Mouse (Mus musculus): ENCODE data around the gene Dda1. TPM values are rescaled to one million over a fixed set of nuclear protein-coding genes. Genes with fewer than 3 reads are reported as not detected.

Dda1 gene
- total RNA-seq, 2 experiments from 2014 or later: 26.8 to 31.1 TPM

DNA sequence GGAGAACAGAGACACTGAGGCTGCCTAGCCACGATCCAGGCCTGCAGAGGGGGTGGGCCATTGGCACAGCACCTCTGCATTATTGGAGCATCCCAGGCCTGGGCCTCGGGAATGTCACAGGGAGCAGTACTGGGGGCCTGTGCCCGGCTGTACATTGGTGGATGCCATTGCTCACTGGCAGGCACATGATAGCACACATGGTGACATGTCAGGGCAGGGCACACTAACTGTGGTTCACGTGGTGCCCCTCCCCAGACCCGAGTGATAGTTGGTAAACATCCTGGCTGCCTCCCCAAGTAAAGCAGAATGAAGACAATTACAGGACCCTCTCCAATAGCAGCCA is 1.9 kb downstream of the Dda1 start:
- no peak overlapping the region for H3K27ac ChIP-seq
- DNase-seq: no peak
- peak overlapping the region; percentile 96; the same call in 1 of the 2 replicates for H3K4me3 ChIP-seq
- no peak for TF ChIP-seq CTCF (IDR thresholded peaks at IDR 0.05)
- intact Hi-C loops (cut with DNase I): no loop called here

GRCm38 (mm10) chr8:71471861-71472260 is 2.9 kb downstream of the Dda1 start:
- intact Hi-C loops (cut with DNase I): no loop called here
- no peak for DNase-seq
- Histone ChIP-seq H3K4me3 (no peak overlapping the region), H3K27ac (no peak overlapping the region)
- TF ChIP-seq CTCF (IDR thresholded peaks at IDR 0.05): no peak

DNA sequence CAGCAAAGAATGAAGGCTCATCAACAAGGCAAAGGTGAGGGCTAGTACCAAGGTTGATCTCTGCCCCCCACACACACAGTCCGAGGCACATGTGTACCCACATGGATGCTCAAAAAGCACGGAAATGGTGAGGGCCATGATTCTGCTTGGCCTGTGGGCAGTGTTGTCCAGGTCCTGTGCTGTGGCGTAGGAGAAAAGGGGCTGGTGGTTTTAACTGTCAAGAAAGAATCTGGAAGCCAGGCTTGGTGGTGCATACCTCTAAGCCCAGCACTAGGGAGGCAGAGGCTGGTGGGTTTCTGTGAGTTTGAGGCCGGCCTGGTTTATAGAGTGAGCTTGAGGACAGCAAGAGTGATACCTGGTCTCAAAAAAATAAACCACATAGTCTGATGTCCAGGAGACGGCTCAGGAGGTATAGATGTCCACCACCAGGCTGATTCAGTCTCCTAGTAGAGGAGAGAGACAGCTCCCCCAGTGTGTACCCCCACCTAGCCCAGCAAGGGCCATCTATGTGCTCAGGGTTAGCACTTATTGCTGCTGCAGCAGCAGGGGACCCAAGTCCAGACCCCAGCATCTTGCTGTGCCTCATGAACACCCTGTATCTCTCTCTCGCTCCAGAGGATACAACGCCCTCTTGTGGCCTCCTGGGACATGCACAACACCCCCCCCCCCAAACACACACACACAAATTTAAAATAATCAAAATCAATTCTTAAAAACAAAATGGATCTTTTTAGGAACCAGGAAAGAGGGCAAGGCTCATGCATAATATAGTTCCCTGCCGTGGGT is 3.8 kb downstream of the Dda1 start:
- Histone ChIP-seq H3K27ac (no peak overlapping the region), H3K4me3 (no peak overlapping the region)
- peak; percentile 45 for TF ChIP-seq CTCF (IDR thresholded peaks at IDR 0.05)
- DNase-seq: no peak
- intact Hi-C loops (cut with DNase I): no loop called here

DNA sequence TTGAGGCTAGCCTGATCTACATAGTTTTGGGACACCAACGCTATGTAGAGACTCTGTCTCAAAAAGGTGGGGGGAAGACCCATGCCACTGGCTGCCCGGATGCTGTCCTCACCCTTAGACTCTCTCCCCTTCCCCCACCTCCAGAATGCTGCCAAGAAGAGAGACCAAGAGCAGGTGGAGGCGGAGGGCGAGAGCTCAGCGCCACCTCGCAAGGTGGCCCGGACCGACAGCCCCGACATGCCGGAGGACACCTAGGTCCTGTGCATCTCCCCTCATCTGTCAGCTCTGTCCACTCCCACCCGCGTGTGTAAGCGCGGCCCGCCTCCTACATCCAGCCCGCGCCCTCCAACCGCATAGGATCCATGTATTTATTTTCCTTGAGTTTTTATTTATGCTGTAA is 5.3 kb downstream of the Dda1 start:
- Histone ChIP-seq H3K4me3 (no peak overlapping the region), H3K27ac (no peak overlapping the region)
- no peak for DNase-seq
- intact Hi-C loops (cut with DNase I): no loop called here
- TF ChIP-seq CTCF (IDR thresholded peaks at IDR 0.05): no peak

DNA sequence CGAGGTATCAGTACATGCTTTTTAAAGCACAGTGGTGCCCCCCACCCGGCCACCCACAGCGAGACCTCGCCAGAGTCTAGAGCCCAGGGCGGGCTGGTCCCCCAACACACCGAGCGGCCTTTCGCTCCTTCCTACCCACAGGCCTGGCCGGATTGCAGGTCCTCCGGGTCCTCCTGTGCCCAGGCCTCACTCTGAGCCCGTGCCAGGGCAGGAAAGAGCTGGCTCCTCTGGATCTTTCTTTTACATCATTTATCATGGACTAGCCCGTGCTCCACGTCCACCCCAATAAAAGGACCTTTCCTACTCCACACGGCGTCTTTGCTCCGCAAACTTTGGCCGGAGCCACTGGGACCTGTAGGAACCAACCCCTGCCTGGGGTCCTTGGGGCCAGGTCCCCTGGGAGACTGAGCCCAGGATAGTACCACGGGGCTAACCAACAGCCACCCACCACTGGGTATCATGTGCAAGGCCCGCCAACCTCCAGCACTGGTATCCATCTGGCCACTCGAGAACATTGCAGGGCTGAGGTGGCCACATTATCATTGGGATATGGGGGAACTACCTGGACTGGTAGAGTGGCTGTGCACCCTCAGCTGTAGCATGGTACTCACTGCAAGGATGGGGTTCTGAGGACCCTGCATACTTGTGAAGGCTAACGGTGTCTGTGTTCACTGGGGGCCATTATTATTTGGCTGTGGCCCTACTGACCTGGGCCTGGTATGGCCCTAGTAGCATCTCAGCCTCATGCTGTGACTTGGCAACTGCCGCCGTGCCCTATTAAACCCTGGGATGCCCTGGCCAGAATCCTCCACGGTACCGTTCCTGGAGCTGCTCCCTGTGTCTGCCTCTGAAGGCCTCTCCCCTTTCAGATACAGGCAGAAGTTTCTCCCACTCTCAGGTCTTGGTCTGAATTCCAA is 6.0 kb downstream of the Dda1 start:
- no peak for DNase-seq
- intact Hi-C loops (cut with DNase I): no loop called here
- peak overlapping the region; percentile 92 for H3K27ac ChIP-seq

GRCm38 (mm10) chr8:71475702-71476075 is 6.7 kb downstream of the Dda1 start:
- no peak for TF ChIP-seq CTCF (IDR thresholded peaks at IDR 0.05)
- DNase-seq: no peak
- H3K27ac ChIP-seq: peak overlapping the region; percentile 92
- H3K4me3 ChIP-seq: peak overlapping the region; percentile 82
- intact Hi-C loops (cut with DNase I): no loop called here

More for the DNA sequence above, 6.0 kb downstream of the Dda1 start:
- TF ChIP-seq CTCF (IDR thresholded peaks at IDR 0.05): no peak
- no peak overlapping the region for H3K4me3 ChIP-seq

GRCm38 (mm10) chr8:71476099-71476940 is 7.3 kb downstream of the Dda1 start:
- Histone ChIP-seq H3K4me3 (peak overlapping the region; percentile 82), H3K27ac (peak overlapping the region; percentile 92)
- peak; percentile 32 for TF ChIP-seq CTCF (IDR thresholded peaks at IDR 0.05)
- intact Hi-C loops (cut with DNase I): no loop called here
- DNase-seq: peak; percentile 91

DNA sequence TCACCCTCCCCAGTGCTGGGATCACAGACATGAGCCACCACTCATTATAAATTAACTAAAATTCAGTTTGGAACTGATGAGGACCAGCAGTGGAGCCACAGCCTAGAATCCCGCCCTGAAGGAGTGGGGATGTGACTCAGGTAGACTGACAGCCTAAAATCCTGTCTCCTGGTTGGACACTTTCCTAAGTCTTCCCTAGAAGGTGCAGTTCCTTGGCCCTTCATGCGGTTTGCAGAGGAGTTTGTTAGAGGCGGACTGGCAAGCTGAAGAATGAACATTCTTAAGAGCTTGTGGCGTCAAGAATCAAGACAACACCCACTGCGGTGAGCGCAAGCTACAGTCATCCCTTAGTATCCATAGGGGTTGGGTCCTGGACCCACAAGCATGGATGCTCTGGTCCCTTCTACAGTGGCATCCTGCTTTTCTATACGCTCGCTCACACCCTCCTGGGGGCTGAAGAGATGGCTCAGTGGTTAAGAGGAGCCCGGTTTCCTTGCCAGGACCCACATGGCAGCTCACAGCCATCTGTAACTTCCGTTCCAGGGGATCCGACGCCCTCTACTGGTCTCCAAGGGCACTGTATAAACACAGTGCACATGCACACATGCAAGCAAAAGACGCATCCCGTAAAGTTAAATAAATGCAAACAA is 8.3 kb downstream of the Dda1 start:
- TF ChIP-seq CTCF (IDR thresholded peaks at IDR 0.05): peak; percentile 42
- Histone ChIP-seq H3K27ac (peak overlapping the region; percentile 92), H3K4me3 (peak overlapping the region; percentile 82)
- no peak for DNase-seq
- intact Hi-C loops (cut with DNase I): no loop called here

DNA sequence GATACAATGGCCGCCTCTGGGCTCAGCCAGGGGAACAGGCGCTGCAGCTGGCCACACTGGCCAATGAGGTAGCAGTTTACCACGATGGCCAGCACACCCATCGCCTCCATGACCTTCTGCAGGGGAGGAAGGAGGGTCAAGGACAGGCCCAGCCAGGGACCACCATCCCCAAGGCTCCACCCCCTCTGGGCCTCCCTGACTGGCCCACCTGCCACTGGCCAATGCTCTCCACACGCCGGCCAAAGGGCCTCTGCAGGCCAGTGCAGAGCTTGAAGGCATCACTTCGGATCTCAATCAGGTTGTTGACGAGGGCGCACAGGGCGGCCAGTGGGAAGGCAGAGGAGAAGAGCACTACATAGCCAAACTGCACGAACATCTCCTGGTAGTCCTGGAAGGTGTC is 9.9 kb downstream of the Dda1 start:
- intact Hi-C loops (cut with DNase I): no loop called here
- no peak for DNase-seq
- Histone ChIP-seq H3K4me3 (no peak overlapping the region), H3K27ac (no peak overlapping the region)
- TF ChIP-seq CTCF (IDR thresholded peaks at IDR 0.05): no peak

GRCm38 (mm10) chr8:71483932-71484331 is 14.9 kb downstream of the Dda1 start:
- TF ChIP-seq CTCF (IDR thresholded peaks at IDR 0.05): no peak
- Histone ChIP-seq H3K27ac (no peak overlapping the region), H3K4me3 (no peak overlapping the region)
- intact Hi-C loops (cut with DNase I): no loop called here
- DNase-seq: no peak

DNA sequence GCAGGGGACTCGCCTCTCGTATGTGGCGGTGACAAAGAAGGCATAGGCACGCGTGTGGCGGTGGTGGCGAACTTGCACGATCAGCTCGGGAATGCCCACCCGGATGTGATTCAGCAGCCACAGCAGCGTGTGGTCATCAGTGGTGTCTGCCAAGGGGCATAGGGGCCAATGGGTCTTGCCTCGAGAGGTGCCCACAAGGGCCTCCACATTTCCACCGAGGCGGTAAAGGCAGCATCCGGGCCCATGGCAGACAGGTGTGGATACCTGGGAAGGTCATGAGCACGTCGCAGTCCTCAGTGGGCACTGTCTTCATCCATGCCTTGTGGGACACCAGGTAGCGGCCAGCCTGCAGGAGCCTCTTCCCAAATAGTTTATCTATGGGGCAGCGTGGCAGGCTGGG is 15.7 kb downstream of the Dda1 start:
- H3K27ac ChIP-seq: no peak overlapping the region
- TF ChIP-seq CTCF (IDR thresholded peaks at IDR 0.05): no peak
- no peak for DNase-seq
- intact Hi-C loops (cut with DNase I): loop anchor here (5.0 kb wide), 1 partner anchor 38 kb away; no protein-coding TSS in a partner anchor
- H3K4me3 ChIP-seq: peak overlapping the region; percentile 91

Measured in gastrocnemius, adult 2 months (tissue).